Mouse (Mus musculus) heart, postnatal 0 days (tissue): ENCODE data around the gene Lck. TPM values are rescaled to one million over a fixed set of nuclear protein-coding genes. Genes with fewer than 3 reads are reported as not detected.

Experiments
- ATAC-seq: fragments of 200-750 bp; cut with Nextera tagmentation; 2 replicates; pipeline ENCODE4 v1.8.0; 2017; ENCODE audit warnings: low read depth, moderate number of reproducible peaks, moderate library complexity; ENCODE audit not compliant: insufficient read depth
- DNase-seq: peaks from one replicate; pipeline ENCODE4 v3.0.0-alpha.2; 2016; ENCODE audit warnings: low spot score
- H3K27ac ChIP-seq: fragments of 300-500 bp; sonication (generic); 2 replicates; pipeline ENCODE4 v1.5.1; 2014; ENCODE audit warnings: low read depth, mild to moderate bottlenecking
- H3K27me3 ChIP-seq: fragments of 300-500 bp; sonication (generic); 2 replicates; pipeline ENCODE4 v1.6.1; 2014; ENCODE audit warnings: low read length, mixed read lengths; ENCODE audit not compliant: control insufficient read depth, insufficient read depth
- H3K36me3 ChIP-seq: fragments of 300-500 bp; sonication (generic); replicated peaks from 2 replicates; pipeline ENCODE4 v1.6.1; 2014; ENCODE audit warnings: low read length, mixed read lengths; ENCODE audit not compliant: control insufficient read depth, insufficient read depth
- H3K4me1 ChIP-seq: fragments of 300-500 bp; sonication (generic); 2 replicates; pipeline ENCODE4 v1.6.1; 2014; ENCODE audit warnings: antibody characterized with exemption; ENCODE audit not compliant: control insufficient read depth, insufficient read depth
- H3K4me2 ChIP-seq: fragments of 300-500 bp; sonication (generic); 2 replicates; pipeline ENCODE4 v1.6.1; 2014; ENCODE audit warnings: low read depth, mild to moderate bottlenecking, low read length, moderate library complexity
- H3K4me3 ChIP-seq: fragments of 300-500 bp; sonication (generic); 2 replicates; pipeline ENCODE4 v1.5.1; 2014; ENCODE audit warnings: low read depth, low read length
- H3K9ac ChIP-seq: fragments of 300-500 bp; sonication (generic); replicated peaks from 2 replicates; pipeline ENCODE4 v1.6.1; 2014; ENCODE audit warnings: low read depth, low read length, mixed read lengths
- H3K9me3 ChIP-seq: fragments of 300-500 bp; sonication (generic); replicated peaks from 2 replicates; pipeline ENCODE4 v1.6.1; 2016; ENCODE audit warnings: low read length; ENCODE audit not compliant: control insufficient read depth
- CTCF ChIP-seq: IDR thresholded peaks from 2 replicates; pipeline ENCODE4 v1.5.1; 2016; ENCODE audit warnings: antibody characterized with exemption, control low read depth, low read depth
- EP300 ChIP-seq: IDR thresholded peaks from 2 replicates; pipeline ENCODE4 v1.6.1; 2016; ENCODE audit warnings: antibody characterized with exemption, low read depth
- WGBS: fragments of 180-500 bp; shearing (Covaris S2); extraction: QIAGEN DNeasy Blood & Tissue Kit; methylation state at CpG from one replicate; pipeline ENCODE4 v1.1.7; 2014; 5-methylcytosine and 5-hydroxymethylcytosine counted together
- polyA plus RNA-seq: library from polyadenylated mRNA; unstranded; fragments of >200 nt; fragmentation: Nextera tagmentation; extraction: Ambion mirVana; gene quantifications from 2 replicates; pipeline ENCODE4 v1.2.1, GENCODE M21; 2015
- total RNA-seq: library from RNA; depleted of rRNA; stranded (reverse); fragments of >200 nt; gene quantifications from 2 replicates; pipeline ENCODE4 v1.2.3, GENCODE M21; 2014; ENCODE audit warnings: low replicate concordance

Lck gene
- total and polyA plus RNA-seq, 2 experiments from 2014 or later: 0.71 to 2.0 TPM

DNA sequence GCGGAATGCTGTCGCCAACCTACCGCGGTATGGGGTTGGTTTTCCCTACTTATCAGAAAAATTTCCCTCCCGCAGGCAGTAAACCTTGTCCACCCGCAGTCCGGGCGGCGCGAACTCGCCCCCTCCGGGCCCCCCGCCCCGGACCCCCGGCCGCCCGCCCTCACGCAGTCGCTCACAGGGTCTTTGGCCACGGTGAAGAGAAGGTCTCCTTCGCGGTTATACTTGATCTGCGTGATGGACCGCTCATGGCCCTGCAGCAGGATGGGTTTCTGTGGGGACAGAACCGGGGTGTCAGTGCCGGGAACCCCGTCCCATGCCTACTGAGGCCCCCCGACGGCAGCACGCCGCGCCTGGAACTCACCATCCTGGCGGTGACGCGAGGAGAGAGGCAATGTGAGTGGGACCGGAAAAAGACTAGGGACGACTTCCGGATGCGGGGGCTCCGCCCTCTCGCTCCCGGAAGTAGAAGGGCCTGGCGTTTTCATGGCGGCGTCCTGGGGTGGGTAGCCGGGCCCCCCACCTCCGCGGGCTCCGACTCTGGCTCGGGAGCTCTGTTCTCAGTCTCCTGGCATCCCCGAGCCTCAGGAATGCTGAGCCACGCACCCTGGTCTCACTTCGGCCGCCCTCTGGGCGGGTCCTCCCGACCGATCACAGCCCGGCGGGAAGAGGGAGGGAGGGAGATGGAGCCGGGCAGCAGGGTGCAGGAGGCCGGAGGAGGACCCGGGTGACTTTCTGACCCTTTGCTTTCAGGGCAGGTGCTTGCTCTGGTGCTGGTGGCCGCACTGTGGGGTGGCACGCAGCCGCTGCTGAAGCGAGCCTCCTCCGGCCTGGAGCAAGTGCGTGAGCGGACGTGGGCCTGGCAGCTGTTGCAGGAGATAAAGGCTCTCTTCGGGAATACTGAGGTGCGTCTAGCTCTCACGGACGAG, 27.1 kb upstream of the Lck start, which contains the start of the genes Eif3i and Tmem234:
Gene Eif3i (minus strand): TSS at position 416 of the 926 bp plus-strand sequence.
Gene Tmem234 (plus strand): TSS at position 436 of the 926 bp plus-strand sequence.
- DNase-seq (peak; percentile 89), ATAC-seq (peak; percentile 90)
- Histone ChIP-seq H3K4me1 (peaks cover 15% of the 10 kb centered on the region), H3K4me2 (peak within 1 kb of the TSS; percentile 98), H3K4me3 (peak within 1 kb of the TSS; percentile 94), H3K9me3 (no peaks in the 10 kb centered on the region), H3K36me3 (peaks cover 36% of the 10 kb centered on the region), H3K27me3 (no peaks in the 10 kb centered on the region), H3K9ac (peak within 1 kb of the TSS; percentile 83), H3K27ac (peak within 1 kb of the TSS; percentile 66)
- TF ChIP-seq CTCF (0 out of 2 replicates have a peak, but pooled peaks have one; percentile 9), EP300 (peak; percentile 50; the same call in 1 of the 2 replicates)
- WGBS: under 1% methylated on average over 65 of the region's 74 CpGs

DNA sequence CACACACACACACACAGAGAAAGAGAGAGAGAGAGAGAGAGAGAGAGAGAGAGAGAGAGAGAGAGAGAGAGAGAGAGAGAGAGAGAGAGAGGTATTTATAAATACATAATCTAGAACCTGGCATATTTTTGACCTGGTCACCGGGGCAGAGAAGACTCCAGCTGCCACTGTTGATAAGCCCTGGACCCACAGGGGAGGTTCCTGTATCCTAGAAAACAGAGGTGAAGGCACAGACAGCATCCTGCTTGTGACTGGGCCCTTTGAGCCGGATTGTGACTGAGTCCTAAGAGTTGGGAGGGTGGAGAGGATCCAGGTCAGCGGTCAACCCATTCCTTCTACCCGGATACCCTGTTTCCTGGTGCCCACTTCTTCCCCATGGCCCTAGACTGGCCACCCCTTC, 15.4 kb upstream of the Lck start:
- H3K4me2 ChIP-seq: no peak overlapping the region
- H3K27ac ChIP-seq: no peak overlapping the region
- WGBS: 49% methylated on average over 4 of the region's 4 CpGs

DNA sequence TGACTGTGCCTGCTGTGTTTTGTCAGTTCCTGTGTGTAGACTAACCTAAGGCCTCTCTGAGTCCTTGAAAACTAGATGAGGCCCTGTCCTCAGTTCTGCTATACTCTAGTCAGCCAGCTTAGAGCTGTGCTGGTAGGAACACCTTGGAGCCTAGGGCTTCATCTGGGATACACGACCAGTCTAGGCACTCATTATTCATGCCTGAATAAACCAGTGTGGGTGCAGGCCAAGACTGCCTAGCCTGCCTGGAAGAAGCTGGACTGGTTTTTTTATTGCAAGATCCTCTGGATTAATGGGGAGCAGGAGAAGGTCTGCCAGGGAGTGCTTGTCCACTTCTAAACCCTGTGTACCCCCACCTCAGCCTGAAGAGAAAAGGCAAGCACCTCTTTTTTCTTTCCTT, 13.5 kb upstream of the Lck start:
- no peak overlapping the region for H3K4me3 ChIP-seq
- no peak for DNase-seq
- no peak overlapping the region for H3K27ac ChIP-seq
- ATAC-seq: no peak
- no peak overlapping the region for H3K9ac ChIP-seq
- TF ChIP-seq CTCF (no peak), EP300 (no peak)
- no peaks in the 10 kb centered on the region for H3K27me3 ChIP-seq
- H3K9me3 ChIP-seq: no peaks in the 10 kb centered on the region
- peaks cover 6% of the 10 kb centered on the region; the same call in 1 of the 2 replicates for H3K4me1 ChIP-seq
- peaks cover 17% of the 10 kb centered on the region for H3K36me3 ChIP-seq
- WGBS: 53% methylated on average over 1 of the region's 1 CpGs
- H3K4me2 ChIP-seq: no peak overlapping the region

More for the DNA sequence above, 15.4 kb upstream of the Lck start:
- ATAC-seq (no peak), DNase-seq (no peak)
- no peaks in the 10 kb centered on the region for H3K27me3 ChIP-seq
- H3K36me3 ChIP-seq: peaks cover 36% of the 10 kb centered on the region
- no peak for TF ChIP-seq CTCF
- no peak for TF ChIP-seq EP300
- H3K9ac ChIP-seq: no peak overlapping the region
- H3K4me1 ChIP-seq: peaks cover 6% of the 10 kb centered on the region; the same call in 1 of the 2 replicates
- H3K9me3 ChIP-seq: no peaks in the 10 kb centered on the region
- H3K4me3 ChIP-seq: no peak overlapping the region

GRCm38 (mm10) chr4:129585773-129586172, 12.3 kb upstream of the Lck start:
- Histone ChIP-seq H3K4me2 (peak overlapping the region; percentile 73), H3K9ac (no peak overlapping the region), H3K27ac (no peak overlapping the region), H3K4me3 (no peak overlapping the region), H3K4me1 (peaks cover 6% of the 10 kb centered on the region; the same call in 1 of the 2 replicates), H3K36me3 (peaks cover 6% of the 10 kb centered on the region), H3K27me3 (no peaks in the 10 kb centered on the region), H3K9me3 (no peaks in the 10 kb centered on the region)
- ATAC-seq: no peak
- DNase-seq: no peak
- TF ChIP-seq EP300: no peak
- no peak for TF ChIP-seq CTCF
- 82% methylated on average over 9 of the region's 9 CpGs for WGBS

GRCm38 (mm10) chr4:129584884-129585608, 11.6 kb upstream of the Lck start:
- WGBS: 2% methylated on average over 36 of the region's 36 CpGs
- DNase-seq: peak; percentile 74
- Histone ChIP-seq H3K4me3 (peak overlapping the region; percentile 50), H3K4me2 (peak overlapping the region; percentile 73), H3K9ac (peak overlapping the region; percentile 50), H3K36me3 (0 out of 2 replicates have a peak, but pooled peaks cover under 1% of the 10 kb centered on the region), H3K9me3 (no peaks in the 10 kb centered on the region), H3K27me3 (no peaks in the 10 kb centered on the region), H3K27ac (peak overlapping the region; percentile 61), H3K4me1 (peaks cover 6% of the 10 kb centered on the region; the same call in 1 of the 2 replicates)
- peak; percentile 81 for ATAC-seq
- no peak for TF ChIP-seq EP300
- peak; percentile 66 for TF ChIP-seq CTCF
